Mouse (Mus musculus) G1E-ER4 (cell line): ENCODE measurements around the gene Large1. TPM values are rescaled to one million over a fixed set of nuclear protein-coding genes. Genes with fewer than 3 reads are reported as not detected.

ENCODE experiments used
- GATA1 ChIP-seq: IDR thresholded peaks from one replicate; pipeline ENCODE4 v1.8.0; 2012; ENCODE audit warnings: low read length, inconsistent platforms
- polyA plus RNA-seq: library from polyadenylated mRNA; stranded (reverse); fragments of >175 nt; gene quantifications from 2 replicates; pipeline ENCODE4 v1.2.3, GENCODE M21; 2012

The Large1 gene
- polyA plus RNA-seq, 1 experiment, result not detected

DNA sequence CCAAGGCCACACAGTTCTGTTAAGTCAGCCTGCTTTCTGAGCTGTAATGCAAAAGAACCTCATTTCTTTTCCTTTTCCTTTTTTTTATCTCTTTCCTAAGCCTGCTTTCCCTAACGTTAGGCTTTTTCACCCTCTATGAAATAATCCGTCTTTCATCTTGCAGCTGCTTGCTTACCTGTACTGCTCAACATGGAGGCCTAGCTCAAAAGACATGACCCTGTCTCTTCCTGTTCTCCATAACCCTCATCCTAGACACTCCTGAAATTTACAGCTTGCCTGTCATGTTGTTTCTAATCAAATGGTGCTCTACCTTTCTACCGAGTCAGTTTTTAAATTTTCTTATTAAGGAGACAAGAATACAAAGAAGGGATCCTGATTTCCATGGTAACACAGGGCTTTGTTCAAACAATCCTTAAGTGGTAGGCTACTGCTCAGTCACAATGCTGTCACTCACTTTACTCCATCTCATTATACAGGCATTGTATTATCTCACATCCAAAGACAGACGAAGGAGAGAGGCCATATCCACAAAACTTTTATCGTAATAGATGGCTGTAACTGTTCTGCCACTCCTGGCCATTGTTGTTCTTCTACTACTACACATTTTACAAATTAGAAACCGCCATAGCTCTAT lies 134.0 kb downstream of the Large1 start:
- no peak for TF ChIP-seq GATA1

DNA sequence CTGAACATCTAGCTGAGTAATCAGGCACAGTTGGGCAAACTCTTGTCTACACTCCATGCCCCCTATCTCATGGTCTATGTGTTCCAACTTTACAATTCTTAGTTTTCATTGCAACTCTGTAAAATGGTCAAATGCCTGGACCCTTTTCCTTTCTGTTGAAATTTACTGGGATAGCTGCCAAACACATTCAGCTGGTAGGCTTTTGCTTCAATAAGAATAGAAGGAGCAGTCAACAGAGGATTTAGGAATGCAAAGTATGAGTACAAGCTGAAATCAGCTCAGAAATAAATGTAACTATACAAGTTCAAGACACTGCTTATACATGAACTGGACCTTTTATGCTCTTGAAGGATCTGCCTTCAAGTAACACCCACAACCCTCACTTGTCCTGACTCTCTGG lies 146.5 kb downstream of the Large1 start:
- no peak for TF ChIP-seq GATA1

DNA sequence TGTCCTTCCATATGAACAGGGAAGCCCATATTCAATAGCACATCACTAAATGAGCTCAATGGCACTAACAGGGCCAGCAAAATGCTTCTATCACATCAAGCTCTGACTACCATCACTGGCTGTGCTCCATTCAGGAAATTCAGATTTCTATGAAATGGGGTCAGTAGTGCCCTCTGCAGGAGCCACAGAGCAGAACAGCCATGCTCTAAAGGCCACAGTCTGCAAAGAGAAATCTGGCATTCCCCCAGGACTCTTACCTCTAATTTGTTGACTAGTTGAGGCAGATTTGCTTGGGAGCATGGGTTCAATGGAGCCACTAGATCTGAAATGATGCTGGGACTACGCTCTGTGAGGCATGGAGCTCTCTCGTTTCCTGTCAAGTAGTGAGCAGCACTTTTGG lies 151.5 kb downstream of the Large1 start:
- no peak for TF ChIP-seq GATA1

DNA sequence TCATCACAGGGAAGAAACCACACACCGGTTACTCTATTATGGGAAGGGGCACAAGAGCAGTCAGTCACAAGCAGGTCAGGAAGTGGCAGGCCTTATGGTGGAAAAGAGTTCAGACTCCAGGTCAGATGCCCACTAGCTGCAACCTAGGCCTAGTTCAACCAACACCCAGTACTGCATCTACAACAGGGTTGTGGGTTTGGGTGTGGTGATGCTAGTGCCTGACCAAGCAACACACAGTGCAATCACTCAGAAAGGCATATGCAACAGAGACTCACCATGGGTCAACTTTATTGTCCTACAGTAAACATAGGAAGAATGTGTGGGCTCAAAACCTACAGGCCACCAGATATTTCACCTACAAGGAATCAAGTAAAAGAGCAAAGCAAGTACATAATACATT lies 155.6 kb downstream of the Large1 start:
- TF ChIP-seq GATA1, result no peak

DNA sequence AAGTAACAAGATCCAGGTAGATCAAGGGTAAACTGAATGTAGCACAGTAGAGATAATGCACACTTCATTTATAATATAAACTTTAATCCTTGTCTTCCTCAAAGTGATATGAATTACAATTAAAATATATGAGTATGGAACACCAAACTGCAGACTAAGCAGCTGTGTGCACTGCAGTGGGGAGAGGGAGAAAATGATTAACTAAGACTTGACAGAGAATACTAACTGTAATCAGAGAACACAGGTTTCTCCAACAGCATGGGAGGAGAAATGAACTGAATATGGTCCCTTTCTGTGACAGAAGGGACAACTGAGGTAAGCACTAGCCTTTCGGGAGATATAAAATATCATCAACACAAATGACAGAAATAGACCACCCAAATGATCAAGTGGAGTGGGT lies 164.7 kb downstream of the Large1 start:
- TF ChIP-seq GATA1, result no peak

DNA sequence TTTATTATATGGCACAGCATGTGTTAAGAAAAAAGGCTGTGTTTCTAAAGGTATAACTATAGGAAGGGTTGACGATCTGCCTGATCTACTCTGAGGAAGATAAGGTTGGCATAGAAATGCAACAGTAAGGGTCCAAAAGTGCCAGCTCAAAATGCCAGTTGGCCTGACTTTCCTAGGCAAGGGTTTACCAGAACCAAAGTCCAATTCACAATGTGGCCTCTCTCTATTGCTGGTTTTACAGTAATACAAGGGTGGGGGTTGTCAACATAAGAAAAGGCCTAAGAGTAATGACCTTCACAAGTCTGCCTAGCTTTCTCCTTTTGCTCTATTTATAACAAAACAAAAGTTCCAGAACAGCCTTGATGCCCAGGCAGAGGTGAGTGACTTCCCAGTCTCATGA lies 166.0 kb downstream of the Large1 start:
- TF ChIP-seq GATA1, result no peak

DNA sequence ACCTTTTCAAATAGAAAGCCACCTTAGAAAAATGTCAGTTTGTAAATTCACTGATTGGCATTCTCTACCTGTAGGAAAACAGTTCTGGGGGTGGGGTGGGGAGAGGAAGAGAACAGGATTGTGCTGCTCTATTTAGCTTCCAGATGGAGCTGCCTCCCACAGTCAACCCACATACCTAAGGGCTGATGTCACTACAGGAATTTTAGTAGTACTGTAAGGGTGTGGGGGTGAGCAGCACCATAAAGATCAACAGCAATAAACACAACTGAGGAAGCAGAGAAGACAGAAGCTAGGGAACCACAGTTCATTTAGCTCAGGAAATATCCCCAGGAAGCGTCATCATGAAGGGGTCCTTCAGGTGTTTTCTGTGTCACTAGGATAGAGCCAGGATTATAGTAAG lies 174.9 kb downstream of the Large1 start:
- TF ChIP-seq GATA1, result no peak

DNA sequence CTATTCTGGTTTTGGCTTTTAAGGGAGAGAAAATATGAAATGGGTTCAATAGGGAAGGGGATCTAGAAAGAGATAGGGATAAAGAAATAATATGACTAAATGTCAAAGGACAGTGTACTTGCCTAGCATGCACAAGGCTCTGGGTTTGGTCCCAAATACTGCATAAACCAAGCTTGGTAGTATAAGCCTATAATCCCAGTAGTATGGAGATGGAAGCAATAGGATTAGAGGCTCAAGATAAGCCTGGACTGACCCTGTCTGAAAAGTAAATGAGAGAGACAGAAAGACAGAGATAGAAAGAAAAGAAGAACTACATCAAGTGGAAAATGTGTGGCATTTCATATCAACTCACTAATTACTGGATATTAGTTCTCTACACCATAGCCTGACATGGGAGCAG lies 180.7 kb downstream of the Large1 start:
- no peak for TF ChIP-seq GATA1

DNA sequence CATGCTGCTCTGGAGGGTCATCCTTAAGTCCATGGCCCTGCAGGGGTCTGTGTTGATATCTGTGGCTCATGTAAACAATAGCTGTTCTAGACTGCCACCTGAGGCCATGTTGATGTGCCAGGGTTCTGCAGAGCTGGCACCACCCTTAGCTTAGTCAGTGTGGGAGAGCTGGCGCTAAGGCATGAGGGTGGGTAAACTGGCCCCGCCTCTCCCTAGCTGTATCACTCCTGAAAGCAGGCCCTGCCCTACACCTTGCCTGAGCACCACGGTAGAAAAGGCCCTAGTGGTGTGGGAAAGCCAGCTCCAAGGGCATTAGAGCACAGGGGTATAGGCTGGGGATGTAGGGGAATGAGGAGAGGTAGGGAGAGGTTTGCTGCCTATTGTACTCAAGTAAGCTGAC lies 191.3 kb downstream of the Large1 start:
- no peak for TF ChIP-seq GATA1

DNA sequence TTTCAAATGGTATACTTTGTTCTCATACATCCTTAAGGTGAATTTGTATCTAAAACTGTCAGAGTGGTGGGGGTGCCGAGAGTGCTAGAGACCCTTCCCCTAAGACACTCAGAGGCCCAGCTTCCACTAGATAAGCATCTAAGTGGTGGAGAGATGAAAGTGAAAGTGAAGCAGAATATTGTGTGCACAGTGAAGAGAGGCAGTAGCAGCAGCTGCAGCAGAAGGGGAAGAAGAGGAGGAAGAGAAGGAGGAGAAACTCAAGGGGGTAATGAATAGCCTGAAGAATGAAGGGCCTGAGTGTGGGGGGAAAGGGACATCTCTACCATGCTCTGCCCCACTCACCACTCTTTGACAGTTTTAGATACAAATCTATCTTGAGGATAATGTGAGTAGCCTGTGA lies 191.8 kb downstream of the Large1 start:
- TF ChIP-seq GATA1, result no peak

DNA sequence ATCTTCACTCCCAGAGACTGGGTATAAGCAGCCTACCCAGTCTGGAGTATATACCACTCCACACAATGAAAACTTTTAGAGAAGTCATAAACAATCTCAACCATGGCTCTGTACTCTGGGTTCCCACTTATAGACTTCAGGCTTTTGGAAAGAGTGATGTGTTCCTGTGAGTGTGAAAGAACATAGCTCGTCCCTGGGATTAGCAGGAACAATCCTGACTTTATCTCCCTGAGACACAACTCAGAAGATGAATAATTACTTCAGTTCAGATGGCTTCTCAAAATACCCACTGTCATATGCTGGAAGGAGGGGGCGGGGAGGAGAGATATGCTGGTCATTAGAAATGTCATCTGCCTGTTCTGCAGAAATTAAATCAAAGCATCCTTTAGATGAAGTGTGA lies 192.4 kb downstream of the Large1 start:
- no peak for TF ChIP-seq GATA1

DNA sequence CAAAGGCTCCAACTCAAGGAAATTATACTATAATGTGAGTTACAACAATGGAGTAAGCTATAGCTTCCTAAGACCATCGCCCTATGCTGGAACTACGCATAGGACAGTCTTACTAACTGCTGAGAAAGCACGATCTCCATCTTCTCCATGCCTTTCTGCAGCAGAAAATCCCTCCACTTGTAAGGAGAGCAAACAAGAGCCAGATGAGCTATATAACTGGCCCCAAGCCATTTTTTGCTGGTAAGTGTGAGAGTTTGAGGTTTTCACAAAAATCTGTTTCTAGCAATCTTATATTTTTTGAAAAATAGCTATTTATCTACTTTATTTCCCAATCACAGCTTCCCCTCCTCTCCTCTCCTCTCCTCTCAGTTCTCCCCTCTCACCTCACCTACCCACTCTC lies 206.1 kb downstream of the Large1 start:
- TF ChIP-seq GATA1, result no peak

DNA sequence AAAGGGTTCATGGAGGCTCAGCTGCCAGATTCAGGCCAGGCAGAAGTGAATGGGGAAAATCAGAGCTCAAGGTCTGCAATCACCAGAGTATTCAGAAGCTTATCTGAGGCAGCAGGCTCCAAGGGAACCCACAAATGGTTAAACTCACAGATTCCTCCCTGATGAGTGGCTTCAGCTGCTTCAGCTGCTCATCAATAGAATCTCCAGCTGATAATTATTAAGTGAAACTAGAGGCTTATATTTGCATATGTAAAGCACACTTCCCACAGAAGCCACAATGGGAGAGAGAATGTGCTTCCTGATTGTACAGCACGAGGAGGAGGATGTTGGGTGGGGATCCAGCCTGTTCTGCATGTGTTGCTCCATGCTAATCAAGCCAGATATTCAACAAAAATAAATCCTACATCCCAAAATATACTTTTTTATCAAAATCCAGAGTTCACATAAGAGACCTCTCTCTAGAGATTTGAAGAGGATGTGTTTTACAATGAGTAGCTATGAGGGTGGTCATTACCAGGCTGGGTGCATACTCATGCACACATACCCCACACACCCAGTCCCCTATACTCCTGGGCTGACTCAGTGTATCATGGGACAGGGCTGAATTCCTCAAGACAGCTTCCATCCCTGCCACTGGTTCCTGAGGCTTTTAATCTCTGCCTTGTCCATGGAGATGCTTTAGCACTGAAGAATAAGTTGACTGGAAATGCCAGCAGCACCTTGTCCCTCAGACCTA lies 210.5 kb downstream of the Large1 start:
- TF ChIP-seq GATA1, result no peak

DNA sequence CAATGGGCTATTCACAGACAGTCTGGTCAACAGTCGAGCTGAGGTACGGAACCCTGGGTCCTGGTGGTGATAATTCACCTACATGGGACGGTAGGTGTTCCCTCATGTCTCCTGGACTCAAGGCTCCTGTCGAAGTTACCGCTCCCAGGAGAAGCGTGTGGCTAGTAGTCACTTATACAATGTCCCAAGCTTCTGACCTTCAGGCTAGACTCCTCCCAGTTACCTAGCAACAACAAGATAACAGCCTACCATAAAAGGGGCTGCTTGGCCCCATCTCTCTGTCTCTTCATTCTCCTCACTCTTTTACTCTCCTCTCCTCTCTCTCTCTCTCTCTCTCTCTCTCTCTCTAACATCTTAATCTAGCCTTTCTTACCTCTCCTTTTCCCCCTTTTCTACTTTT lies 217.9 kb downstream of the Large1 start:
- no peak for TF ChIP-seq GATA1

DNA sequence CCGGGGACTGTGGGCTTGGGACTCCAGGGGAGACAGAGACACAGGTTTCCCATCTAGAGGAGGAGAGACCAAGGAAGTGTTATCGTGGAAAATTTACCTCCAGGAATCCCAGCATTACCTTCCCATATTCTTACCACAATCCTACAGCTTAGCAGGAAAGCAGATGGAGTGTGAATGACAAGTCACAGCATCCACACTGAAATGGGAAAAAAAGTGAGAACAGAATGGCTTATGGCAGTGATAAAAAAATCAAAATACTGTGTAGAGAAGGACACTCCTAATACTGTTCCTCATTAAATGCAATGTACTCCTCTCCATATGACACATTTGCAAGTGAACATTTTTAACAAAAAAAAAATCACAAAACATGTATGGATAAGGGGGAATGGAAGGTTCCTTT lies 221.3 kb downstream of the Large1 start:
- no peak for TF ChIP-seq GATA1

DNA sequence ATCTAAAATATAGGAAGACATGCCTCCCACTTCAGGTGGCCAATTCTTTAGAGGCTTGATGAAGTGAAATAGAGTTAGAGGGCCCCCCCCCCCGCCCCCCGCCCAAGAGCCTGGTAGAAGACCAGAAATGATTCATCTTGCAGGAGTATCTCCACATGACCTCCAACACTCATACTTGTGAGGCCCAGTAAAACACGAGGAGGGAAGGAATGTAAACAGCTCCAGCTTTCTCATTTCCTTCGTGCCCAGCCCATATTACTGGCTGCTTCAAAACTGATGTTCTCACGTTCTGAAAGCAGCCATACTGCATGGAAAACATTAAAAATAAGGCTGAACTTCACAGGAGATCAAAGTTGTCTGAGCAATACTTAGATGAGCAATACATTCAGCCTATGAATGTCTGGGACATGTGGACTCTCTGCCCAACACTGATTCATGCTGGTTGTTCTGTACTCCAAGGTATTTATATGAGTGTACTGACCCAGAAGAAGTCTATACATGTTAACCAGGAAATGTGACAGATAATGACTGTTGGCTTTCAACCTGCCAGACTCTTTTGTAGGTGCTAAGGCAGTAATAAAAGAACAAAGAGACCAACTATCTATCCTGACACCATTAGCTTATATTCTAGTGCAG lies 229.4 kb downstream of the Large1 start:
- no peak for TF ChIP-seq GATA1

DNA sequence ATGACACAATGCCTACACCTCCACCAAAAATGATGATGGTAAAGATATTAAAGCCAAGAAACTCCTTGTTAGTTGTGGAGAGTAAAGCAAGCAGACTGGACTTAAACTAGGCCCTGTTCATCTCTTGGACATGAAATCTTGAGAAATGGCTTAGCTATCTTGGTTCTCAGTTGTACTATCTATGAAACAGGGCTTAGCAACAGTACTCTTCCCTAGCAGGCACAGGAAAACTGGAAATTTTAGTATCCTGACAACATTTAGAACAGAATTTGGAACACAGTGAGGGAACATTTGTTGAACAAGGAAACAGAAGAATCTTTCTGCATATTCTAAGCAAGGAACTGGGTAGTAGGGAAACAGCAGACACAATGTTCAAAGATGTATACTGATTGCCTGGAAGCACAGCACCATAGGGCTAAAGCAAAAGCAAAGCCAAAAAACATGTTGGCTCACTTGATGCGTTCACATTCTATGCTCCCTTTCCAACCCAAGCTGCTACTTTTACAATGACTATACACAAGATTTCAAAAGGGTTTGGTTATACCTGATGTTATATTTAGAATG lies 240.9 kb downstream of the Large1 start:
- no peak for TF ChIP-seq GATA1
